Mouse (Mus musculus): ENCODE data around the gene Pecr. TPM values are rescaled to one million over a fixed set of nuclear protein-coding genes. Genes with fewer than 3 reads are reported as not detected.
"Not testable (repeated sequence)": the region's sequence is repeated elsewhere in the genome, so short reads cannot be mapped to it uniquely, and the experiment has no call there.

Gene Pecr
- polyA plus RNA-seq, 1 experiment = 16.4 TPM

DNA sequence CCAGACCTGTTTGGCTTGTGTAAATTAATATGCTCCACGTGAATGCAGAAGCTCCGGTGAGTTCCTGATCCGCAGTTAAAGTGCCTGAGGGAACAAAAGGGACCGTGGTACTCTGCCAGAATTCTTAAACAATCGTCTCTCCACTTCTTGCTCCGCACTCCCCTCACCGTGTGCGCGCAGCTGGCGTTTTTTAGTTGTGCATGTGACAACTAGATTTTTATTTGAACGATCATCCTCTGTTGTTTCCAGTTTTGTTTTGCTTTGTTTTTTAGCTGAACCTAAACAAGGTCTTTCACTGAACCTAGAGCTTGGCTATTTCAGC lies 28.3 kb downstream of the Pecr start:
- no peak; the same call in 1 of the 2 replicates for TF ChIP-seq POLR2A (IDR thresholded peaks at IDR 0.05; ENCODE audit: low read depth, low read length)
- no peak for TF ChIP-seq CTCF (IDR thresholded peaks at IDR 0.05; ENCODE audit: borderline replicate concordance, insufficient read depth, low read length)
- H3K27ac ChIP-seq (ENCODE audit: insufficient read depth, low read length) = no peak overlapping the region
- no peak overlapping the region for H3K4me3 ChIP-seq (ENCODE audit: insufficient read depth, low read length)
- no peaks in the 10 kb centered on the region for H3K4me1 ChIP-seq (ENCODE audit: control insufficient read depth, insufficient read depth, low read length)

DNA sequence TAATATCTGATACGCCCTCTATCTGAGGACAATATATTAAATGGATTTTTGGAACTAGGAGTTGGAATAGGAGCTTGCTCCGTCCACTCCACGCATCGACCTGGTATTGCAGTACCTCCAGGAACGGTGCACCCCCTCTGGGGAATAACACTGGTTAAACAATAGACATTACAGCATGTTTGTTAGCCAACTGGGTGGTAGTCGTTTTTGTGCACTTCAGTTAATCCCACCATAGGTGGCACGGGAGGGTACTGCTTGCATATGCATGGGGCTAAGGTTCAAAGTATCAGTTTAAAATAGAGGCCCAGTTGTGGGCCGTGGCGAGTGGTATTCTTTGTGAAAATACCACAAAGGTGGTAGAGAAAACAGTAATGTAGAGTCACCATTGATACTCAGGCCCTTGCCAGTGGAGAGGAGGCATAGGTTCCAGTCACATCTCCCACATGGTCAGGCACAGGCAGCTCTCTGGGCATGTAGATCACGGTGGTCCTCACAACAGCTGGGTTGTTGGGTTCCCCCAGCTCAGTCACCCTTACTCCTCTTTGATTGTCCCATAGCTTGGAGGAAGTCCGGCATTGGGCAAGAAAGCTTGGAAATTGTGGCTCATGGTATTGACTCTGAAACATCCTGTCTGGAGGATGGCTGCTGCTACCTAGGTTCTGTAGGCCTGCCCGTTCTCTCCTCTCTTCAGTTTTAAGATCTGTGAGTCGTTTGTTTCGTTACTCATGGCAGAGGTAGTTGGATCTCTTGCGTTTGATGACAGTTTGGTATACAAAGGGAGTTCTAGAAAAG lies 28.9 kb downstream of the Pecr start:
- TF ChIP-seq CTCF (IDR thresholded peaks at IDR 0.05; ENCODE audit: borderline replicate concordance, insufficient read depth, low read length) (no peak), POLR2A (IDR thresholded peaks at IDR 0.05; ENCODE audit: low read depth, low read length) (peak; percentile 95)
- no peaks in the 10 kb centered on the region for H3K4me1 ChIP-seq (ENCODE audit: control insufficient read depth, insufficient read depth, low read length)
- no peak overlapping the region for H3K27ac ChIP-seq (ENCODE audit: insufficient read depth, low read length)
- no peak overlapping the region for H3K4me3 ChIP-seq (ENCODE audit: insufficient read depth, low read length)

DNA sequence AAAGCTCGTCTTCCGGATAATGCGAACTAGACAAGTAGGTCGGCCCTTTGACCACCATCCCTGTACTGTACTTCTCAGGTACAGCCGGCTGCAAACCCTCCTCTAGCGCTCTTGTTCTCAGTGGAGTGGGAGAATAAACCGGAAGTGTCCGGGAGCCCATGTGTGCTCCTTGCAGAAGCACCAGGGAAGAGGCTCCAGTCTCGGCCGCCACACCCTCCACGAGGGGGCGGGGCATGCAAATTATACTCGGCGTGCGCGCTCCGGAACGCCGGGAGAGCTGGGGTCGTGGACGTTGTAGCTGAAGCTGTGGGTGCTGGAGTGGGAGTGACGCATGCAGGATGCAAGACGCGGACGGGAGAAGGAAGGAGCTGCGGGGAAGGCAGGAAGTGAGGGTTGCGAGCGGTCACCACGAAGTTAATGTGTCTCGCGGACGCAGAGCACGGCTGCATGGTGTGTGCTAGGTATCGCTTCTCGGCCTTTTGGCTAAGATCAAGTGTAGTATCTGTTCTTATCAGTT lies 29.5 kb downstream of the Pecr start:
- H3K27ac ChIP-seq (ENCODE audit: insufficient read depth, low read length) = peak overlapping the region; percentile 63
- no peak; the same call in 1 of the 2 replicates for TF ChIP-seq POLR2A (IDR thresholded peaks at IDR 0.05; ENCODE audit: low read depth, low read length)
- no peak for TF ChIP-seq CTCF (IDR thresholded peaks at IDR 0.05; ENCODE audit: borderline replicate concordance, insufficient read depth, low read length)

DNA sequence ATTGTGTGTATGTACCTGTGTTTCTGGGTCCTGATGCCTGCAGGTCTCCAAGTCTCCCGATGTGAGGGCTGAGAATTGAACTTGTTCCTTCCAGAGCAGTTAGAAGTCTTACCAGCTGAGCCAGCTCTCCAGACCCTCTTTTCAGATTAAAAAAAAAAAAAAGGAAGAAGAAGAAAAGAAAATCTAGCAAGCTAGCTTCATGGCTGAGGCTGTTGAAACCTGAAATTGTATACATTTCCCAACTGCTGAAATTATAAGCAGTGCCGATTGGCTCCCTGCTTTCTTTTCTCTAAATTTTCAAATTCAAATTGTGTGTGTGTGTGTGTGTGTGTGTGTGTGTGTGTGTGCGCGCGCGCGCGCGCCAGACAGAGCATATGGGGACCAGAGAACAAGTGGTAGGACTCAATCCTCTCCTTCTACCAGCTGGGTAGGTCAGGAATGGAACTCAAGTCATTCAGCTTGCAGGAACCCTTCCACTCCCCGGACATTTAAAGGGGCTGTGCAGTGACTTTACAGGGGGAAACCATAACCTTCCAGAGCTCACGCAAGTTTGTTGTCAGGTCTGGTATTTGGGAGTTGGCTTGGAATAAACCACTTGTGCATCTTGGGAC lies 30.1 kb downstream of the Pecr start:
- no peaks in the 10 kb centered on the region for H3K4me1 ChIP-seq (ENCODE audit: control insufficient read depth, insufficient read depth, low read length)
- H3K4me3 ChIP-seq (ENCODE audit: insufficient read depth, low read length) = no peak overlapping the region
- TF ChIP-seq POLR2A (IDR thresholded peaks at IDR 0.05; ENCODE audit: low read depth, low read length) (no peak), CTCF (IDR thresholded peaks at IDR 0.05; ENCODE audit: borderline replicate concordance, insufficient read depth, low read length) (no peak)
- no peak overlapping the region for H3K27ac ChIP-seq (ENCODE audit: insufficient read depth, low read length)

More for the DNA sequence above, 29.5 kb downstream of the Pecr start:
- H3K4me3 ChIP-seq (ENCODE audit: insufficient read depth, low read length) = no peak overlapping the region
- no peaks in the 10 kb centered on the region for H3K4me1 ChIP-seq (ENCODE audit: control insufficient read depth, insufficient read depth, low read length)

DNA sequence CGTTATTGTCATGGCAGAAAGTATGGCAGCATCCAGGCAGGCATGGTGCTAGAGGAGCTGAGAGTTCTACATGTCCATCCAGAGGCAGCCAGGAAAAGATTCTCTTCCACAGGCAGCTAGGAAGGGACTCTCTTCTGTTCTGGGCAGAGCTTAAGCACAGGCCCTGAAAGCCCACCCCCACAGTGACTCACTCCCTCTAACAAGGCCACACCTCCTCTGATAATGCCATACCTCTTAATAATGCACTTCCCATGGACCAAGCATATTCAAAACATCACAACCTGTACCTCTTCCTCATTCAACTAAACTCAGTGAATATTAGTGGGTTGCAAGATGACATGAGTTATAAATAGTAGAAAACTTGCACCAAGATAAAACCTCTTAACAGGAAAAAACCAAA lies 32.3 kb downstream of the Pecr start:
- H3K4me3 ChIP-seq (ENCODE audit: insufficient read depth, low read length) = no peak overlapping the region
- no peaks in the 10 kb centered on the region for H3K4me1 ChIP-seq (ENCODE audit: control insufficient read depth, insufficient read depth, low read length)
- H3K27ac ChIP-seq (ENCODE audit: insufficient read depth, low read length) = no peak overlapping the region
- TF ChIP-seq POLR2A (IDR thresholded peaks at IDR 0.05; ENCODE audit: low read depth, low read length) (no peak), CTCF (IDR thresholded peaks at IDR 0.05; ENCODE audit: borderline replicate concordance, insufficient read depth, low read length) (no peak)

DNA sequence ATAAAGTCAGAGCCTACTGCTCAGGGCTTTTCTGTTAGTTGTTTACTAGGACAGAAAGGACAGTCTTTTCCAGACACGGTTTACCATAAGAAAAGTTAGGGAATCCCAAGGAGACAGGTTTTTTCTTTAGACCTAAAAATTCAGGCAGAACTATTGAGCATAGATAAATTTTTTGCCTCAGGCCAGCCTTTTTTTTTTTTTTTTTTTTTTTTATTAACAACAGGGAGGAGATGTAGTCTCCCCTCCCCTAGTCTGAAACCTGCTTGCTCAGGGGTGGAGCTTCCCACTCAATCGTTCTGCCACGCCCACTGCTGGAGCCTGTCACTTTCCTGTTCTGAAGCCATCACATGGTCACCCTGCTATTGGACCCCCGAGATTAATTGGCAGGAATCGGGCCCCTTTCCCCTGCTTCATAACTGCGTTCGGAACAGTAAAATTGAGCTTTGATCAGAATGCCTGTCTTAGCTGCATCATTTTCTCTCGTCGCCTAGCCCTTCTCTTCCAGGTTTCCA lies 35.8 kb downstream of the Pecr start:
- H3K4me1 ChIP-seq (ENCODE audit: control insufficient read depth, insufficient read depth, low read length); H3K27ac ChIP-seq (ENCODE audit: insufficient read depth, low read length): not testable (repeated sequence)

DNA sequence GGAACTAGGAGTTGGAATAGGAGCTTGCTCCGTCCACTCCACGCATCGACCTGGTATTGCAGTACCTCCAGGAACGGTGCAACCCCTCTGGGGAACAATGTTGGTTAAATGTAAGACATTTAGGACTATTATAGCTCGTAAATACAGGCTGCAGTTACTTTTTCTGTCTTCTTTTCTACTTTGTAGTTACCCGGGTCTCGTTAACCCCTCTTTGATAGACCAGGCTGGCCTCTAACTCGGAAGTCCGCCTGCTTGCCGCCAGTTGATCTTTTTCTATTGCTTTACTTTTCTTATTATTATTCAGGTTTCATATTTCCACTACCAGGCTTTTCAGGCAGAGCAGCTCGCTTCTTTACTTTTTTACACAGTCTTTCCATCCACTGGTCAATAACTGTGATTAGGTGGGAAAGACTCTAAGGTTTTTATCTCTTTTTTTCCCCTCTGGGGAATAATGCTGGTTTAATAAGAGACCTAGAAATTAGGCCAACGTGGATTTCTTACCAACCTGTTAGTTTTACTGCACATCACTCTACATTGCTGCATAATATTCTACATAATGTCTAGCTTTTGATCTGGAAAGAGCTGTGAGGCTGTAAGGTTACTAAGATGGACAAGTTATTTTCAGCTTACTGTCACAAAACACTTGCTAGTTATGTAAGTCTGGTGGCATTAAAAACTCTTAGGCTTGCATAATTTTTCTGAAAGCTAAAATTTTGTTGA lies 39.6 kb downstream of the Pecr start:
- H3K4me3 ChIP-seq (ENCODE audit: insufficient read depth, low read length) = no peak overlapping the region
- TF ChIP-seq POLR2A (IDR thresholded peaks at IDR 0.05; ENCODE audit: low read depth, low read length) (peak; percentile 91), CTCF (IDR thresholded peaks at IDR 0.05; ENCODE audit: borderline replicate concordance, insufficient read depth, low read length) (no peak)
- H3K4me1 ChIP-seq (ENCODE audit: control insufficient read depth, insufficient read depth, low read length) = no peaks in the 10 kb centered on the region
- H3K27ac ChIP-seq (ENCODE audit: insufficient read depth, low read length) = no peak overlapping the region

More for the DNA sequence above, 35.8 kb downstream of the Pecr start:
- H3K4me3 ChIP-seq (ENCODE audit: insufficient read depth, low read length) = not testable (repeated sequence)

DNA sequence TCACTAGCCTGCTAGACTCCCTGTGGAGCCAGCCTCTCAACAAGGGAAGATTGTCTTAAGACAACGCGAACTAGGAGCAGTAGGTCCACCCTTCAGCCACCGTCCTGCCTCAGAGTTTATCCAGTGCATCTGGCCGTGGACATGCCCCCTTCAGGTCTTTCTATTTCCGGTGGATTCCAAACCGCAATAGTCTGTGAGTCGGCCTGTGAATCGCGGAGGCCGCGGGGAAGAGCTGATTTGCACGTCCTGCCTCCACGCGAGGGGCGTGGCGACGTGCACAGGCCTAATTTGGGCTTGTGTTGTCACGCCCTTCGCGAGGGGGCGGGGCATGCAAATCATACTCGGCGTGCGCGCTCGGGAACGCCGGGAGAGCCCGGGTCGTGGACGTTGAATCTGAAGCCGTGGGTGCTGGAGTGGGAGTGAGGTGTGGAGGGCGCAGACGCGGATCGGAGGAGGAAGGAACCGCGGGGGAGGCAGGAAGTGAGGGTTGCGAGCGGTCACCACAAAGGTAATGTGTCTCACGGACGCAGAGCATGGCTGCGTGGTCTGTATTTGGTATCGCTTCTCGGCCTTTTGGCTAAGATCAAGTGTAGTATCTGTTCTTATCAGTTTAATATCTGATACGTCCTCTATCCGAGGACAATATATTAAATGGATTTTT lies 40.3 kb downstream of the Pecr start:
- Histone ChIP-seq H3K4me1 (ENCODE audit: control insufficient read depth, insufficient read depth, low read length) (no peaks in the 10 kb centered on the region), H3K4me3 (ENCODE audit: insufficient read depth, low read length) (no peak overlapping the region; the same call in 1 of the 2 replicates), H3K27ac (ENCODE audit: insufficient read depth, low read length) (peak overlapping the region; percentile 93)
- TF ChIP-seq CTCF (IDR thresholded peaks at IDR 0.05; ENCODE audit: borderline replicate concordance, insufficient read depth, low read length) (no peak), POLR2A (IDR thresholded peaks at IDR 0.05; ENCODE audit: low read depth, low read length) (peak; percentile 95; the same call in 1 of the 2 replicates)

DNA sequence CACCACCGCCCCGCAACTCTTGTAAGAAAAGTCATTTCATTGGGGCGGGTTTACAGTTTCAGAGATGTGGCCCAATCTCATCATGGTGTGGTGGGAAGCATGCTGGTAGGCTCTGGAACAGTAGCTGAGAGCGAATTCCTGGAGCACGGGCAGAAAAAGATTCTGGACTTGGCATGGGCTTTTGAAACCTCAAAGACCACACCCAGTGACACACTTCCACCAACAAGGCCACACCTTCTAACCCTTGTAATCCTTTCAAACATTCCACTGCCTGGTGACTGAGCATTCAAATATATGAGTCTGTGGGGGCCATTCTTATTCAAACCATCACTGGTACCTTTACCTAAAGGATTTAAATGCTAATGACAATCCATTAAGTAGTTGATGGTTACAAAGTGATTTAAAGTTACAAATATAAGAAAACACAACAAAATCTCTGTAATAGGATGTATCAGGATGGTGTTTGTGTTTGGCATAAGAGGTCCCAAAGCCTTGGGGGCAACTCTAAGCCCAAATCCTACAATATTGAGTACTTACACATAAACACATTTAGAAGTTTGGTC lies 41.5 kb downstream of the Pecr start:
- no peak for TF ChIP-seq CTCF (IDR thresholded peaks at IDR 0.05; ENCODE audit: borderline replicate concordance, insufficient read depth, low read length)
- Histone ChIP-seq H3K27ac (ENCODE audit: insufficient read depth, low read length) (no peak overlapping the region), H3K4me3 (ENCODE audit: insufficient read depth, low read length) (no peak overlapping the region), H3K4me1 (ENCODE audit: control insufficient read depth, insufficient read depth, low read length) (peaks cover 4% of the 10 kb centered on the region; the same call in 1 of the 2 replicates)

DNA sequence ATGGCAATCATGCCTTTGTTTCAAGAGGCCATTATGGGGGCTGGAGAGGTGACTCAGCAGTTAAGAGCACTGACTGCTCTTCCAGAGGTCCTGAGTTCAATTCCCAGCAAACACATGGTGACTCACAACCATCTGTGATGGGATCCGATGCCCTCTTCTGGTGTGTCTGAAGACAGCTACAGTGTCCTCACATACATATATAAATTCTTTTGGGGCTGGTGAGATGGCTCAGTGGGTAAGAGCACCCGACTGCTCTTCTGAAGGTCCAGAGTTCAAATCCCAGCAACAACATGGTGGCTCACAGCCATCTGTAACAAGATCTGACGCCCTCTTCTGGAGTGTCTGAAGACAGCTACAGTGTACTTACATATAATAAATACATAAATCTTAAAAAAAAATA lies 45.0 kb downstream of the Pecr start:
- not testable (repeated sequence) for H3K4me1 ChIP-seq (ENCODE audit: control insufficient read depth, insufficient read depth, low read length); H3K27ac ChIP-seq (ENCODE audit: insufficient read depth, low read length)

More for the DNA sequence above, 45.0 kb downstream of the Pecr start:
- not testable (repeated sequence) for H3K4me3 ChIP-seq (ENCODE audit: insufficient read depth, low read length)

Data from embryonic fibroblast, embryonic 13.5 days (primary cell).